Mouse (Mus musculus): ENCODE data around the gene Lhx4. TPM values are rescaled to one million over a fixed set of nuclear protein-coding genes. Genes with fewer than 3 reads are reported as not detected.

Gene Lhx4
- polyA plus RNA-seq, 1 experiment from 2014 or later: 5.0 TPM

DNA sequence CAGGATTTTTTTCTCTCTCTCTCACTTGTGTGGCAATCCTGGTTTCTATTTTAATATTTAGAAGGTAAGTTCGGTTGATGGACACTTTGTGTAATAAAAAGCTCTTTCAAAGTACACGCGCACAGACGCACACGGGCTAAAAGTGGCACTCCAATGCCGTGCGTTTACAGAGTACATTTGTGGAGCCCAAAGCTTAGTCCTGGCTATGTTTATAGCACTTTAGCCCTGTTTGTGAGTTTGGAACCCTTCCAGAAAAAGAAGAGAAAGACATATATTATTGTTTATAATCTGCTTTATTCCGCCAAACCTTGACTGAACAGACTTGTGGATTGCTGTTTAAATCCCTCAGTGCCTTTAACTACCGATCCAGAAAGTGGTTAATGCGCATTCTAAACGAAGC is 58.5 kb downstream of the Lhx4 start:
- Histone ChIP-seq H3K9me3 (replicated peaks) (no peaks in the 10 kb centered on the region), H3K4me3 (replicated peaks) (no peak overlapping the region), H3K4me1 (peaks cover 17% of the 10 kb centered on the region), H3K4me2 (no peak overlapping the region), H3K27me3 (replicated peaks) (no peaks in the 10 kb centered on the region), H3K36me3 (no peaks in the 10 kb centered on the region), H3K27ac (replicated peaks) (no peak overlapping the region), H3K9ac (replicated peaks) (no peak overlapping the region)
- 49% methylated on average over 11 of the region's 11 CpGs for WGBS
- peak; percentile 50 for ATAC-seq (ENCODE audit: low FRiP score)

DNA sequence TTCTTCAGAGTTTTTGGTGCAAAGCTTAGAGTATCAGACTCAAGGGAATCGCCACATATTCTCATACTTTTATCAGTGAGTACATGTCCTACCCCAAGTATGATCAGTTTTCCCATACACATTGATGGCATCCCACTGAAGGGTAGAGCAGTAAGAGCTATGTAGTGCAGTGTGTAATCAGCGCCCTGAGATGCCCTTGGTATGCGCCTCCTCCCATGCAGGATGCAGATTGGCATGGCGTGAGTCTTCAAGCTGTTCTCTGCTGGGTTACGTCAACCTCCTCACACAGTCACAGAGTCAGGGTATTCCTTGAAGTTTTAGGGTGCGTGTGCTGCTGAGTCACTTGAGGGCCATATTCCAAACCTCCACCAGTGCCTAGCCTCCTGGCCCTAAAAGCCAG is 59.3 kb downstream of the Lhx4 start:
- no peak for ATAC-seq (ENCODE audit: low FRiP score)
- H3K27ac ChIP-seq (replicated peaks): no peak overlapping the region
- 93% methylated on average over 6 of the region's 6 CpGs for WGBS
- peaks cover 13% of the 10 kb centered on the region for H3K4me1 ChIP-seq
- H3K9ac ChIP-seq (replicated peaks): no peak overlapping the region
- H3K4me3 ChIP-seq (replicated peaks): no peak overlapping the region
- H3K9me3 ChIP-seq (replicated peaks): no peaks in the 10 kb centered on the region
- H3K4me2 ChIP-seq: no peak overlapping the region
- H3K36me3 ChIP-seq: no peaks in the 10 kb centered on the region
- no peaks in the 10 kb centered on the region for H3K27me3 ChIP-seq (replicated peaks)

DNA sequence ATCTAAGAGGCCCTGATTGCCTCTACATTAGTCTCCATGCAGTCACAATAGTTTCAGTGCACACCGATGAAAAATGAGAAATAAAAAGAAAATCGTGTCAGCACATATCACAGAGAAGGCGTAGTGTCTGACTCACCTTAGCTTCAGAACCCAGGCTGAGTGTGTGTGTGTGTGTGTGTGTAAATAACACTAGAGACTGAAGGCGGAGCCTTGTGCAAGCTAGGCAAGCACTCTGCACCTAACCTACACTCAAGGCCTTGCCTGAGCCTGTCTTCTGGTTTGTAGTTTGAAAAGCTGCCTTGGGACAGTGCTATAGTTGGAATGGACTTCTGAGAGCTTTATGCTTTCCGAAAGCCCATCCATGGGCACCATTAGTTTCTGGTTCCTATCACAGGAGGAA is 61.9 kb downstream of the Lhx4 start:
- no peak overlapping the region for H3K27ac ChIP-seq (replicated peaks)
- H3K4me1 ChIP-seq: peaks cover 15% of the 10 kb centered on the region
- no peaks in the 10 kb centered on the region for H3K9me3 ChIP-seq (replicated peaks)
- no peak overlapping the region for H3K4me2 ChIP-seq
- H3K9ac ChIP-seq (replicated peaks): no peak overlapping the region
- no peaks in the 10 kb centered on the region for H3K27me3 ChIP-seq (replicated peaks)
- H3K4me3 ChIP-seq (replicated peaks): no peak overlapping the region
- H3K36me3 ChIP-seq: no peaks in the 10 kb centered on the region
- ATAC-seq (ENCODE audit: low FRiP score): no peak
- WGBS: 73% methylated on average over 5 of the region's 5 CpGs

DNA sequence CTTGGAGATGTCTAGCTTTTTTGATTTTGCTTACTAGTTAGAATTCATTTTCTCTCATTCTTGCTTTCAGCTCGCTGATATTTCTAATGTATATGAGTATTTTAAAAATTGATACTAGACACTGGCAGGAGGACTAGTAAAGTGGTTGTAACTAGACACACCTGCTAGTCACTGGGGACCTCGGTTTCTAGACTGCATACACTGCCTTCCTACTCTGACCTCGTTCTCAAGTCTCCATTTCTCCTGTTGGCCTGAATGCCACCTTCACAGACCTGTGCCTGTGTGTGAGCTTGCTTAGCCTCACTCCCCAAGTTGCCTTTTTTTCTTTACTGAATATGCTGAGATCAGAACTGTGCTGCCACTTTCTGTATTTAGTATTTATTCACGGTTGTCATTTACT is 62.3 kb downstream of the Lhx4 start:
- Histone ChIP-seq H3K36me3 (no peaks in the 10 kb centered on the region), H3K9ac (replicated peaks) (no peak overlapping the region), H3K4me3 (replicated peaks) (no peak overlapping the region), H3K4me2 (no peak overlapping the region), H3K27ac (replicated peaks) (no peak overlapping the region), H3K4me1 (peaks cover 15% of the 10 kb centered on the region), H3K9me3 (replicated peaks) (no peaks in the 10 kb centered on the region), H3K27me3 (replicated peaks) (no peaks in the 10 kb centered on the region)
- 81% methylated on average over 4 of the region's 4 CpGs for WGBS
- no peak for ATAC-seq (ENCODE audit: low FRiP score)

DNA sequence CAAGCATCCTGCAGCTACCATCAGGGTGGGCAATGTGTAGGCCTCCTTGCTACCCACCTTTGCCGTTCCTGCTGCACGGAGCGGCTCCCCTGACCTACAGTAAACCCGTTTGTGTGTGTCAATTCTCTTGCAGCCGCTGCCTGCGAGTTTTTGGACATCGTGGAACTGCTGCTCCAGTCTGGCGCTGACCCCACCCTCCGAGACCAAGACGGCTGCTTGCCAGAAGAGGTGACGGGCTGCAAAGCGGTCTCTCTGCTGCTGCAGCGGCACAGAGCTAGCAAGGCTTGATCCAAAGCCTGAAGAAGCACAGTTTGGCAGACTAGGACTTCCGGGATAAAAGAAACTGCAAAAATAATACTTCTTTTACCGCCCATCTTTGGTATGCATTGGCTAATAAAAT is 64.7 kb downstream of the Lhx4 start:
- 77% methylated on average over 15 of the region's 15 CpGs for WGBS

DNA sequence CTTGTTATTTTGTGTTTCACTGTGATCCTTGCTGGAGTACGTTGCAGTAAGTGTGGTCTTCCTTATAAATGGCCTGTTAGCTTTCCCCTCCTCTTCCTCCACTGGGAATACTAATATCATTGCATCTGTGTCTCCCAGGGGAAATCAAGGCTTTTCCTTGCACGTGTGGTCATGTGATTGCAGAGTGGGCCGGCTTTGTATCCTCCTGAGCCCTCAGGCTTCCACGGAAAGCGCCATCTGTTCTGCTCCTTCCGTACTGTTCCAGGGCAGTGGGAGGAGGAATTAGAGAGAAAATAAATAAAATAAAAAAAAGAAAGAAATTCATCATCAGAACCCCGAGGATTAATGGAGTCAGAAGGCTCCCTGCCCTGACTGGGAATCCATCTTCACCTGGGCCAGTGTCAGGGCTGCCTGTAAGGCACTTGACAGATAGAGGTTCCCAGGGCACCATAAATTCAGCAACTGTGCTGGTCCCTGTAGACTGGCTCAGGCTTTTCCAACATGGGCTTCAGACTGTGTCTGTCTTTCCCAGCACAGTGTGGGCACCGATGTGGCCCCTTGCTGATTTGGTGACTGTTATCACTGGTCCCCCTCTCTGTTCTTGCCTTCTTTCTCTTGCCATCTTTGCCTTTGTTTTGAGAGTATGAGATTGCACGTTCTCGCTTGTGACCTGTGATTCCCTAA is 70.2 kb downstream of the Lhx4 start:
- peak; percentile 72 for ATAC-seq (ENCODE audit: low FRiP score)

More for the DNA sequence above, 64.7 kb downstream of the Lhx4 start:
- no peak for ATAC-seq (ENCODE audit: low FRiP score)
- Histone ChIP-seq H3K4me1 (peaks cover 3% of the 10 kb centered on the region; the same call in 1 of the 2 replicates), H3K9ac (replicated peaks) (no peak overlapping the region), H3K4me2 (no peak overlapping the region), H3K36me3 (no peaks in the 10 kb centered on the region), H3K4me3 (replicated peaks) (no peak overlapping the region), H3K9me3 (replicated peaks) (no peaks in the 10 kb centered on the region), H3K27me3 (replicated peaks) (no peaks in the 10 kb centered on the region), H3K27ac (replicated peaks) (no peak overlapping the region; the same call in 1 of the 2 replicates)

DNA sequence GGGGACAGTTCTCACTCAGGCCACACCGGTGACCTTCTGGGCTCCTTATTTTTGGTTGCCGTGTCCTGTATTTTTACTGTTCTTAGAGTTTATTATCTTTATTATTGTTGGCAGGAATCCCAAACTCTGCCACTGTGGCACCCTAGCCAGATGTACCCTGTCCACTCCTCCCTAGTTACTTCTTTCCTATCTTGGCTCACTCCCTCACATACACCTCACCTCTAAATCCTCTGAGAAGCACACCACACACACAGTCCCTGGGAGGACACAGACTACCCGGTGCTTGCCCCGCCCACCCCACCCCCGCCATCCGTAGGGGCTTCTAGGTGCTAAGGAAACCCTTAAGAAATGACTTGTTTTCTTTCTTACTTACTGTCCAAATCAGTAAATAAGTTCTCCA is 75.9 kb downstream of the Lhx4 start:
- no peak for ATAC-seq (ENCODE audit: low FRiP score)
- no peak overlapping the region for H3K27ac ChIP-seq (replicated peaks)
- WGBS: 88% methylated on average over 6 of the region's 6 CpGs
- H3K4me1 ChIP-seq: peaks cover under 1% of the 10 kb centered on the region; the same call in 1 of the 2 replicates
- no peak overlapping the region for H3K4me3 ChIP-seq (replicated peaks)
- H3K27me3 ChIP-seq (replicated peaks): no peaks in the 10 kb centered on the region
- H3K9ac ChIP-seq (replicated peaks): no peak overlapping the region
- H3K4me2 ChIP-seq: no peak overlapping the region
- H3K36me3 ChIP-seq: no peaks in the 10 kb centered on the region
- no peaks in the 10 kb centered on the region for H3K9me3 ChIP-seq (replicated peaks)

More for the DNA sequence above, 70.2 kb downstream of the Lhx4 start:
- 0 out of 2 replicates have a peak overlapping the region, but pooled peaks have one; percentile 1 for H3K27ac ChIP-seq (replicated peaks)
- H3K27me3 ChIP-seq (replicated peaks): no peaks in the 10 kb centered on the region
- H3K9ac ChIP-seq (replicated peaks): no peak overlapping the region
- peak overlapping the region; percentile 2; the same call in 1 of the 2 replicates for H3K4me2 ChIP-seq
- H3K9me3 ChIP-seq (replicated peaks): no peaks in the 10 kb centered on the region
- H3K36me3 ChIP-seq: no peaks in the 10 kb centered on the region
- no peak overlapping the region for H3K4me3 ChIP-seq (replicated peaks)
- peaks cover 13% of the 10 kb centered on the region for H3K4me1 ChIP-seq
- 32% methylated on average over 10 of the region's 10 CpGs for WGBS

DNA sequence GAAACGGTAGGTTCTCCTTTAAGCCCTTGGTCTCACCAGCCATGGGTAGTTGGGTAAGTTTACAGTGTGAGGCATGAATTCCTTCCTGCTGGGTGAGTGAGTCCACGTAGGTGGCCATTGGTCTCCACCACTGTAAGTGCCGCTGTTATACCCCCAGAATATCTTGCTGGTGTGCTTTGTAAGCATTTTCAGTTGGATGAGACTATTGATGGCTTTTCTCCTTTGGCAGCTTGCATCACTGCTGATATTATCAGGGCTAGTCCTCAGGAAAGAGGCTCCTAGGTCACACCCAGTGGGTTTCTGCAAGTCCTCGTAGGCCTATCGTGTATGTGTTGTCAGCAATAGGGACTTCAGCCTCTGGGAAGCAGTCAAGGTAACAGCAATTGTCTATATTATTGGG is 87.5 kb downstream of the Lhx4 start:
- Histone ChIP-seq H3K27me3 (replicated peaks) (no peaks in the 10 kb centered on the region), H3K36me3 (no peaks in the 10 kb centered on the region), H3K9ac (replicated peaks) (no peak overlapping the region), H3K4me2 (no peak overlapping the region), H3K4me1 (no peaks in the 10 kb centered on the region), H3K27ac (replicated peaks) (no peak overlapping the region), H3K9me3 (replicated peaks) (no peaks in the 10 kb centered on the region), H3K4me3 (replicated peaks) (no peak overlapping the region)
- ATAC-seq (ENCODE audit: low FRiP score): no peak
- WGBS: 91% methylated on average over 5 of the region's 5 CpGs

DNA sequence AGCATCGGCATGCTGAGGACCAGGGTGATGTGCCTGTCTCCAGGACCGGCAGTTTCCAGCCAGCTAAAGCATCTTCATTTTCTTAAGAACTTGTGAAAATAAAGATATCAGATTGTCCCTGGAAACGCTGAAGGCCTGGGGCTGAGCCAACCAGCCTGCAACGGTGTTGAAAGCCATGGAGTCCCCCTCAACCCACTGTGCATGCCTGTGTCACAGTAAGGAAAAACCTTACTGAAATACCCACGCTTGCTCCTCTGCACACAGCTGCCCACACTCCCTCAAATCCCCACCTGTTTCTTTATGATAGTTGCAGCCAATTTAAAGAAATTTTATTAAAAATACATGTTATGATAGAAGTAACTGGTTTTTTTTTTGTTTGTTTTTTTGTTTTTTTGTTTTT is 95.2 kb downstream of the Lhx4 start:
- ATAC-seq (ENCODE audit: low FRiP score): no peak
- Histone ChIP-seq H3K9me3 (replicated peaks) (no peaks in the 10 kb centered on the region), H3K4me2 (no peak overlapping the region), H3K36me3 (no peaks in the 10 kb centered on the region), H3K4me1 (0 out of 2 replicates have a peak, but pooled peaks cover 2% of the 10 kb centered on the region), H3K27me3 (replicated peaks) (no peaks in the 10 kb centered on the region), H3K27ac (replicated peaks) (no peak overlapping the region), H3K4me3 (replicated peaks) (no peak overlapping the region), H3K9ac (replicated peaks) (no peak overlapping the region)
- WGBS: 86% methylated on average over 5 of the region's 5 CpGs

DNA sequence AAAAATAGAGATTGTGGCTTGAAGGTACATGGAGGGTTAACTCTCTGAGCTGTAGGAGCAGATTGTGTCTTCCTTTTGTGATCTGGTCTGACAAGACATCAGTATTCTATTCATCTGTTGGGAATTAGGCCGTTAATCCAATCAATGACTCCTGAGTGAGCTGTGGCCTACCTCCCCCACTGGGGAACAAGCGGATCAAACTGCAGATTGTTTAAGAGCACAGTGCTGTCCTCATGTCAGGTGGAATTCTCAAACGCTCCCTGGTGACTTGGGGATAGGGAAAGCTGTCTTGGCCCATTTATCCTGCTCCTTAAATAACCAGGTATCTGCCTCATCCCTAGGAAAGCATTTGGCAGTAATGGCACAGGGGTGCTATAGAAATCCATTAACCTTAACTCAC is 96.5 kb downstream of the Lhx4 start:
- 23% methylated on average over 3 of the region's 3 CpGs for WGBS
- no peak for ATAC-seq (ENCODE audit: low FRiP score)
- H3K27me3 ChIP-seq (replicated peaks): no peaks in the 10 kb centered on the region
- H3K27ac ChIP-seq (replicated peaks): no peak overlapping the region
- no peak overlapping the region for H3K4me2 ChIP-seq
- H3K9ac ChIP-seq (replicated peaks): no peak overlapping the region
- H3K4me1 ChIP-seq: 0 out of 2 replicates have a peak, but pooled peaks cover 2% of the 10 kb centered on the region
- H3K4me3 ChIP-seq (replicated peaks): no peak overlapping the region
- H3K36me3 ChIP-seq: no peaks in the 10 kb centered on the region
- H3K9me3 ChIP-seq (replicated peaks): no peaks in the 10 kb centered on the region

DNA sequence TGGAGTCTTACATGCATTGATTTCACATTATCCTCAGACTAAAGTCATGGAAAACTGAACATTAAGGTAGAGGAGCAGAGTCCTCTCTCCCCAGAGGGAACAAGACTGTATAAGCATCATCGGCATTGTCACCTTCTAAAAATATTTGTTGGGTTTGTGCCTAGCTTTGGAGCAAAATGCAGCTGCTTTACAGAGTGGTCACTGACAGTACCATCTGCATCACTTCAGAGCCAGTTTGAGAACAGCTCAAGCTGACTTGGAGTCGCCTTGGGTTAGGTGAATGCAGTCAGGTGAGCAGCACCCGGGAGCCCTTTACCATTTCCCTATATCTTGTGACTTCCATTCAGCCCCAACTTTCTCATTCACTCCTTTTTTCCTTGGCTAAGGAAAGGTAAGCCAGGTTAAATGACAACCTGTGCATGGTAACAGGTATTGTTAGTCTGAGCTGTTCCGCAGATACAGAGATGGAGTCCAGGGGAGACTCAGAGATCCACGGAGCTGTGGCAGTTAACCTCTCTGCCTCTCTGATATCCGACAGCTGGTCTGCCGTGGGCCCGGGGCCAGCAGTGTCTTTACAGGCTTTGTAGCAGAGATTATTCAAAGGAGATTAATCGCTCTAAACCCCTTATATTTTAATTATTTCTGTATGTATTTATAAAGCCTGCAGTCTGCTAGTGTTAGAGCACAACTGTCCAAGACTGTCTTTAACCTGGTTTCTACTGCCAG is 101.2 kb downstream of the Lhx4 start:
- no peak overlapping the region for H3K9ac ChIP-seq (replicated peaks)
- no peak overlapping the region for H3K4me2 ChIP-seq
- no peaks in the 10 kb centered on the region for H3K9me3 ChIP-seq (replicated peaks)
- no peak overlapping the region for H3K4me3 ChIP-seq (replicated peaks)
- H3K27me3 ChIP-seq (replicated peaks): no peaks in the 10 kb centered on the region
- H3K27ac ChIP-seq (replicated peaks): no peak overlapping the region
- WGBS: 77% methylated on average over 9 of the region's 9 CpGs
- no peak for ATAC-seq (ENCODE audit: low FRiP score)
- 0 out of 2 replicates have a peak, but pooled peaks cover 2% of the 10 kb centered on the region for H3K4me1 ChIP-seq
- H3K36me3 ChIP-seq: no peaks in the 10 kb centered on the region

All from neural tube, embryonic 15.5 days (tissue).